Mouse (Mus musculus) kidney, adult 2 months (tissue): ENCODE data around the gene Arl15. TPM values are rescaled to one million over a fixed set of nuclear protein-coding genes. Genes with fewer than 3 reads are reported as not detected.

ENCODE experiments used
- DNase-seq: peaks from one replicate; pipeline ENCODE4 v3.0.0; 2021
- H3K27ac ChIP-seq: fragments of 200-500 bp; 2 replicates; pipeline ENCODE4 v1.5.1; 2012; ENCODE audit warnings: low read depth, low read length, control low read depth, inconsistent platforms; ENCODE audit not compliant: insufficient read depth
- H3K27me3 ChIP-seq: fragments of 200-500 bp; replicated peaks from 2 replicates; pipeline ENCODE4 v1.6.1; 2012; ENCODE audit warnings: mild to moderate bottlenecking, moderate library complexity, low read length, inconsistent platforms; ENCODE audit not compliant: control insufficient read depth, insufficient read depth
- H3K36me3 ChIP-seq: fragments of 200-500 bp; 2 replicates; pipeline ENCODE4 v1.6.1; 2012; ENCODE audit warnings: mild to moderate bottlenecking, moderate library complexity, low read length, inconsistent platforms; ENCODE audit not compliant: control insufficient read depth, insufficient read depth
- H3K4me1 ChIP-seq: fragments of 200-500 bp; 2 replicates; pipeline ENCODE4 v1.6.1; 2011; ENCODE audit warnings: low read length; ENCODE audit not compliant: control insufficient read depth, insufficient read depth
- H3K4me3 ChIP-seq: fragments of 200-500 bp; 2 replicates; pipeline ENCODE4 v1.5.1; 2011; ENCODE audit warnings: mild to moderate bottlenecking, low read depth, low read length, control low read depth; ENCODE audit not compliant: insufficient read depth
- CTCF ChIP-seq: fragments of 200-500 bp; conservative IDR thresholded peaks from 2 replicates; pipeline ENCODE4 v1.5.1; 2011; ENCODE audit warnings: low read depth, mild to moderate bottlenecking, control low read depth, low read length, moderate library complexity, mixed read lengths; ENCODE audit not compliant: insufficient read depth, insufficient read length
- POLR2A ChIP-seq: fragments of 200-500 bp; IDR thresholded peaks from one replicate; pipeline ENCODE4 v1.6.1; 2011; ENCODE audit warnings: low read depth, low read length, control low read depth
- WGBS: fragments of 180-500 bp; shearing (Covaris S2); methylation state at CpG from one replicate; pipeline ENCODE4 v1.1.7; 2018; 5-methylcytosine and 5-hydroxymethylcytosine counted together
- polyA plus RNA-seq: library from polyadenylated mRNA; depleted of rRNA; stranded (reverse); fragments of >200 nt; gene quantifications from 2 replicates; pipeline ENCODE4 v1.2.3, GENCODE M21; 2012

The Arl15 gene
- polyA plus RNA-seq, 1 experiment, result 9.4 TPM

DNA sequence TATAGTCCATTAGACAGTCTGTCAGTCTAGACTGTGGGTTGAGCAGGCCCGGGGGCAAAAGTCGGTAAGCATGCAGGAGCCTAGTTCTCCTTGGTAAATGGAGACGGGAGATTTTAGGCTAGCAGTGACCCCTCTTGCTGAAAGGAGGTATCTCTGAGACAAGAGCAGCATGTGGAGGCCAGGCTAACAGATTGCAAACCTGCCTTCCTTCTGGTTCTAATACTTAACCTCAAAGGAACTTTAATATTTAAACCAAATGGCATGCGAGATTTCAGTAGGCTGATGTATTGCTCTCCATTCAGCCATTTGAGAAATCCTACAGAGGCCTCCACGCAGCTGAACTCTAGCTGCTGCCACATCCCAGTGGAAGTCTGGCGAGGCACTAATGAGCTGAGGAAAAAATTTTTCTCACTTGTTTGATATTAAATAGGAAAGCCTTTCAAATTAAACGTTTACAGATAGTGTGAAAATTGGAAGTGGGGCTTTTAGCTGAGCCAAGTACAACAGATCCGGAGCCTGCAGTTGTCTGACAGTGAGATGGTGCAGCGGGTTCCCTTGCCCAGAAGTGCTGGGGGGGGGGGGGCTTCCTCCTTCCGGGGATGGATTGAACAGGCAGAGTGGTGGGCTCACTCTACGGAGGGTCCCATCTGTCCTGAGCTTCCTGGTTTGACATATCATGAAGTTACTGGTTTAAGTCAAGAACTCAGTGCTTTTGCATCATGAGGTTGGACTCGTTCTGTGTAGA lies 372.3 kb downstream of the Arl15 start:
- WGBS, result 45% methylated on average over 12 of the region's 12 CpGs
- TF ChIP-seq POLR2A (no peak), CTCF (no peak)
- Histone ChIP-seq H3K36me3 (no peaks in the 10 kb centered on the region), H3K27ac (no peak overlapping the region), H3K4me3 (no peak overlapping the region), H3K4me1 (no peaks in the 10 kb centered on the region), H3K27me3 (no peaks in the 10 kb centered on the region)
- DNase-seq, result no peak

GRCm38 (mm10) chr13:114170061-114170460 lies 375.8 kb downstream of the Arl15 start:
- H3K4me3 ChIP-seq, result no peak overlapping the region
- no peak for DNase-seq
- H3K27me3 ChIP-seq, result no peaks in the 10 kb centered on the region
- WGBS, result 74% methylated on average over 5 of the region's 5 CpGs
- H3K27ac ChIP-seq, result no peak overlapping the region
- no peaks in the 10 kb centered on the region for H3K36me3 ChIP-seq
- no peak for TF ChIP-seq CTCF
- TF ChIP-seq POLR2A, result no peak
- no peaks in the 10 kb centered on the region for H3K4me1 ChIP-seq

DNA sequence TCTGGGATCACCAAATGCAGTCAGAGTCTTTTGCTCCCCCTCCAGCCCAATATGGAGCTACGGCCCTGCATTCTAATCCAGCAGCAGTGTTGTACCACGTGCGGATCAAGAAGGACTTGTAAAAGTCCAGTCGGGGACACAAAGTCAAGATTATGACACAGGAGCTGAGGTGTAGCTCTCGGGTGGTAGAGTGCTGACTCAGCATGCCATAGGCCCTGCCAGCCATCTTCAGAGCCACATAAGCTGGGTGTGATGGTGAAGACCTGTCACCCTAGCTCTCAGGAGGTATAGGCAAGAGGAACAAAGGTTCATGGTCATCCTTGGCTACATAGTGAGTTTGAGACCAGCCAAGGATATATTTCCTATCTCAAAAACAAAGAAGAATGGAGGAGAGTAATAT lies 377.2 kb downstream of the Arl15 start:
- TF ChIP-seq CTCF (no peak), POLR2A (no peak)
- Histone ChIP-seq H3K27me3 (no peaks in the 10 kb centered on the region), H3K27ac (no peak overlapping the region), H3K4me1 (no peaks in the 10 kb centered on the region), H3K4me3 (no peak overlapping the region), H3K36me3 (no peaks in the 10 kb centered on the region)
- no peak for DNase-seq
- 91% methylated on average over 5 of the region's 5 CpGs for WGBS

DNA sequence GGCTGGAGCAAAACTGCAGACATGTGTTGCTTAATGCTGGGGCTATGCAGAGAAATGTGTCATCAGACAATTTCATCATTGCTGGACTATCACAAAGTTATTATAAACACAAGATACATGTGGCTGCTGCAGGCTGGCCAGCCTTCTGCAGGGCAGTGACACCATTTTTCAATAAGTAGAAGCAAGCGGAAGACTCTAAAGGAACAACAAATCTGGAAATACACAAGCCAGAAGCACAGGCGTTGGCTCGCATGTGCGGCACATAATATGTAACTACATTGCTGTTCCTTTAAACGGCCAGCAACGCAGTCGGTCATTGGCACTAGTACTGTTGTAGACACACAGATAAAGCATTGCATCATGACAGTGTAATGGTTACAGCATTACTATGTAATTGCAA lies 393.8 kb downstream of the Arl15 start:
- H3K27ac ChIP-seq, result no peak overlapping the region
- no peak for TF ChIP-seq POLR2A
- TF ChIP-seq CTCF, result no peak
- WGBS, result 97% methylated on average over 7 of the region's 7 CpGs
- no peaks in the 10 kb centered on the region for H3K27me3 ChIP-seq
- DNase-seq, result no peak
- H3K4me3 ChIP-seq, result no peak overlapping the region
- H3K36me3 ChIP-seq, result no peaks in the 10 kb centered on the region
- no peaks in the 10 kb centered on the region for H3K4me1 ChIP-seq

GRCm38 (mm10) chr13:114188801-114189200 lies 394.5 kb downstream of the Arl15 start:
- Histone ChIP-seq H3K36me3 (no peaks in the 10 kb centered on the region), H3K27ac (no peak overlapping the region), H3K27me3 (no peaks in the 10 kb centered on the region), H3K4me3 (no peak overlapping the region), H3K4me1 (no peaks in the 10 kb centered on the region)
- no peak for DNase-seq
- no peak for TF ChIP-seq POLR2A
- WGBS, result 89% methylated on average over 7 of the region's 7 CpGs

- no peak for DNase-seq
- WGBS, result 77% methylated on average over 6 of the region's 6 CpGs
- no peak for TF ChIP-seq CTCF
- TF ChIP-seq POLR2A, result no peak
These were observed 395.1 kb downstream of the Arl15 start for GRCm38 (mm10) chr13:114189441-114189840.

GRCm38 (mm10) chr13:114190898-114191297 lies 396.6 kb downstream of the Arl15 start:
- 90% methylated on average over 10 of the region's 10 CpGs for WGBS
- Histone ChIP-seq H3K27me3 (no peaks in the 10 kb centered on the region), H3K36me3 (no peaks in the 10 kb centered on the region), H3K4me1 (no peaks in the 10 kb centered on the region), H3K4me3 (no peak overlapping the region), H3K27ac (no peak overlapping the region)
- TF ChIP-seq POLR2A (no peak), CTCF (no peak)
- DNase-seq, result no peak

More at GRCm38 (mm10) chr13:114189441-114189840, 395.1 kb downstream of the Arl15 start:
- H3K4me3 ChIP-seq, result no peak overlapping the region
- H3K36me3 ChIP-seq, result no peaks in the 10 kb centered on the region
- no peak overlapping the region for H3K27ac ChIP-seq
- H3K4me1 ChIP-seq, result no peaks in the 10 kb centered on the region
- no peaks in the 10 kb centered on the region for H3K27me3 ChIP-seq

DNA sequence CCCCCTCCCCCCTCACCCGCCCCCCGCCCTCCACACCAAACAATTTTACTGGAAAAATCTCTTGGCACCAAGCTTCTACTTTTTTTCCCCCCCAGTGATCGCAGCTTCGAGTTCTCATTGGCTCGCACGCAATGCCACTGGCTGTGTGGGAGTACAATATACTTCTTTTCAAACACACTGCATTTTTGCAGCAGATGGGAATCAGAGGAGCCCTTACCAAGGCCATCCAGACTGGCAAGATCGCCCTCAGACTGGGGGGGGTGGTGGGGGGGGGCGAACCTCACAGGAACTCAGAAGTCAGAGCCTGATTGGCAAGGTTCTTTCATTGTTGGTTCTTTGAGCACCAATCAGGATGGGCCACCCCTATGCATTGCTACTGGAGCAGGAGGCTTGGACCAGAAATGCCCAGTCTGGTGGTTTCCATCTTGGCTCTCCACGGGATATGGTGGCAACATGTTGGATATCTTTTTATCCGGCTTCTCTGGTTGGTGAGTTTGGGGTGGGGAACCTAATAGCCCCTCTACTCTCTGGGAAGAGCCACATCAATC lies 404.0 kb downstream of the Arl15 start:
- TF ChIP-seq CTCF (no peak), POLR2A (no peak)
- DNase-seq, result no peak
- WGBS, result 81% methylated on average over 10 of the region's 10 CpGs

More for the DNA sequence above, 404.0 kb downstream of the Arl15 start:
- no peaks in the 10 kb centered on the region for H3K4me1 ChIP-seq
- H3K27me3 ChIP-seq, result no peaks in the 10 kb centered on the region
- no peak overlapping the region for H3K27ac ChIP-seq
- H3K4me3 ChIP-seq, result no peak overlapping the region
- no peaks in the 10 kb centered on the region for H3K36me3 ChIP-seq
